Mouse (Mus musculus): ENCODE data around the gene Atp6v1e2. TPM values are rescaled to one million over a fixed set of nuclear protein-coding genes. Genes with fewer than 3 reads are reported as not detected.

Gene Atp6v1e2
- polyA plus RNA-seq, 2 experiments: not detected

- H3K9ac ChIP-seq (ENCODE audit: low read depth, low read length, severe bottlenecking): no peak overlapping the region
- H3K27ac ChIP-seq (replicated peaks; ENCODE audit: low read depth, low read length): no peak overlapping the region
- H3K4me1 ChIP-seq (ENCODE audit: control insufficient read depth, insufficient read depth, low read length): no peaks in the 10 kb centered on the region
- H3K36me3 ChIP-seq (ENCODE audit: control insufficient read depth, insufficient read depth, low read length): no peaks in the 10 kb centered on the region
- no peak overlapping the region for H3K4me2 ChIP-seq (replicated peaks; ENCODE audit: low read depth, low read length, severe bottlenecking)
- ATAC-seq (ENCODE audit: low FRiP score, low read depth) (no peak), DNase-seq (ENCODE audit: low spot score) (no peak)
- TF ChIP-seq POLR2A (IDR thresholded peaks at IDR 0.05; ENCODE audit: borderline replicate concordance, extremely low read depth, insufficient read depth, insufficient read length): no peak
- no peak overlapping the region for H3K4me3 ChIP-seq (replicated peaks; ENCODE audit: low read length)
- 69% methylated on average over 5 of the region's 5 CpGs for WGBS
- no peaks in the 10 kb centered on the region for H3K9me3 ChIP-seq (ENCODE audit: control insufficient read depth, low read length)
- H3K27me3 ChIP-seq (ENCODE audit: control insufficient read depth, insufficient read depth, low read length): no peaks in the 10 kb centered on the region
These were observed 36.4 kb downstream of the Atp6v1e2 start for GRCm38 (mm10) chr17:86911261-86911660.

DNA sequence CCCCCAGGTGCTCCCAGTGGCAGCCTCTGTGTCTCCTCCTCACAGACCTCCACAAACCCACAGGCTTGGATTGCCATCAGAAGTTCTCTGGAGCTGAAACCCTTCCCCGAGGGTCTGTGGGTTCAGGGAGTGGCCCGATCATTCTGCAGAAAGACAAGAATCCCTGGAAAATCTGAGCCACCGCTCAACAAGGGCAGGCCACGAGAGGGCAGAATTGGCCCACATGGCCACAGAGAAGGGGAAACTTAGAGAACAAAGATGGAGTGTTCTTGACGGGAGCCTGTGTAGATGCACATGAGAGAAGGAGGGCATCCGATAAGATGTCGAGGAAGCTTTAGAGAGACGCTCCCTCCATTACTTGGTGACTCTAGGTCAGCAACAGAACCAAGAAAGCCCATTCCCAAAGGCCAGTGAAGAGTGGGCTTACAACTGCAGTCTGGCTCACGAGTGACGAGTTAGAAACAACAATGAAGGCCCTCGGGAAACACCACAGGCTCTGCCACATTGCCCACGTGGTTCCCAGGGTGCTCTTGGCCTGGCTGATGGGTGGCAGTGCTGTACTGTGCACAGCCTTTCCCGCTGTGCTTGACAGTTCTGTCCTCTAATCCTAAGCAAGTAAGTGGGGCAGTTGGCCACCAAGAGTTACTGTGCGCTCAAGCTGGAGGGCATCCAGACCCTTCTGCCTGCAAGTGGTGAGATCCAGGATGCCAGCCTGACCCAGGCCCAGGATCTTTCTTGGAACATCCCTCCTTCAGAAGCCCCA lies 37.8 kb downstream of the Atp6v1e2 start:
- 69% methylated on average over 14 of the region's 14 CpGs for WGBS
- peaks cover 9% of the 10 kb centered on the region for H3K4me1 ChIP-seq (ENCODE audit: control insufficient read depth, insufficient read depth, low read length)
- DNase-seq (ENCODE audit: low spot score): peak; percentile 38

GRCm38 (mm10) chr17:86908316-86908715 lies 39.4 kb downstream of the Atp6v1e2 start:
- 67% methylated on average over 8 of the region's 8 CpGs for WGBS
- Histone ChIP-seq H3K4me1 (ENCODE audit: control insufficient read depth, insufficient read depth, low read length) (peaks cover 9% of the 10 kb centered on the region), H3K27me3 (ENCODE audit: control insufficient read depth, insufficient read depth, low read length) (no peaks in the 10 kb centered on the region), H3K4me2 (replicated peaks; ENCODE audit: low read depth, low read length, severe bottlenecking) (no peak overlapping the region), H3K27ac (replicated peaks; ENCODE audit: low read depth, low read length) (no peak overlapping the region), H3K4me3 (replicated peaks; ENCODE audit: low read length) (no peak overlapping the region), H3K9me3 (ENCODE audit: control insufficient read depth, low read length) (no peaks in the 10 kb centered on the region), H3K36me3 (ENCODE audit: control insufficient read depth, insufficient read depth, low read length) (no peaks in the 10 kb centered on the region), H3K9ac (ENCODE audit: low read depth, low read length, severe bottlenecking) (no peak overlapping the region)
- TF ChIP-seq POLR2A (IDR thresholded peaks at IDR 0.05; ENCODE audit: borderline replicate concordance, extremely low read depth, insufficient read depth, insufficient read length): no peak
- ATAC-seq (ENCODE audit: low FRiP score, low read depth): no peak
- no peak for DNase-seq (ENCODE audit: low spot score)

More for the DNA sequence above, 37.8 kb downstream of the Atp6v1e2 start:
- Histone ChIP-seq H3K27ac (replicated peaks; ENCODE audit: low read depth, low read length) (no peak overlapping the region), H3K4me2 (replicated peaks; ENCODE audit: low read depth, low read length, severe bottlenecking) (no peak overlapping the region), H3K36me3 (ENCODE audit: control insufficient read depth, insufficient read depth, low read length) (no peaks in the 10 kb centered on the region), H3K27me3 (ENCODE audit: control insufficient read depth, insufficient read depth, low read length) (no peaks in the 10 kb centered on the region), H3K9me3 (ENCODE audit: control insufficient read depth, low read length) (no peaks in the 10 kb centered on the region), H3K9ac (ENCODE audit: low read depth, low read length, severe bottlenecking) (no peak overlapping the region), H3K4me3 (replicated peaks; ENCODE audit: low read length) (no peak overlapping the region)
- ATAC-seq (ENCODE audit: low FRiP score, low read depth): no peak
- TF ChIP-seq POLR2A (IDR thresholded peaks at IDR 0.05; ENCODE audit: borderline replicate concordance, extremely low read depth, insufficient read depth, insufficient read length): no peak

GRCm38 (mm10) chr17:86907092-86907491 lies 40.6 kb downstream of the Atp6v1e2 start:
- Histone ChIP-seq H3K27me3 (ENCODE audit: control insufficient read depth, insufficient read depth, low read length) (no peaks in the 10 kb centered on the region), H3K4me1 (ENCODE audit: control insufficient read depth, insufficient read depth, low read length) (peaks cover 9% of the 10 kb centered on the region), H3K36me3 (ENCODE audit: control insufficient read depth, insufficient read depth, low read length) (no peaks in the 10 kb centered on the region), H3K4me2 (replicated peaks; ENCODE audit: low read depth, low read length, severe bottlenecking) (no peak overlapping the region), H3K4me3 (replicated peaks; ENCODE audit: low read length) (no peak overlapping the region), H3K9ac (ENCODE audit: low read depth, low read length, severe bottlenecking) (no peak overlapping the region), H3K9me3 (ENCODE audit: control insufficient read depth, low read length) (no peaks in the 10 kb centered on the region), H3K27ac (replicated peaks; ENCODE audit: low read depth, low read length) (no peak overlapping the region)
- 81% methylated on average over 3 of the region's 3 CpGs for WGBS
- no peak for ATAC-seq (ENCODE audit: low FRiP score, low read depth)
- no peak for TF ChIP-seq POLR2A (IDR thresholded peaks at IDR 0.05; ENCODE audit: borderline replicate concordance, extremely low read depth, insufficient read depth, insufficient read length)
- no peak for DNase-seq (ENCODE audit: low spot score)

DNA sequence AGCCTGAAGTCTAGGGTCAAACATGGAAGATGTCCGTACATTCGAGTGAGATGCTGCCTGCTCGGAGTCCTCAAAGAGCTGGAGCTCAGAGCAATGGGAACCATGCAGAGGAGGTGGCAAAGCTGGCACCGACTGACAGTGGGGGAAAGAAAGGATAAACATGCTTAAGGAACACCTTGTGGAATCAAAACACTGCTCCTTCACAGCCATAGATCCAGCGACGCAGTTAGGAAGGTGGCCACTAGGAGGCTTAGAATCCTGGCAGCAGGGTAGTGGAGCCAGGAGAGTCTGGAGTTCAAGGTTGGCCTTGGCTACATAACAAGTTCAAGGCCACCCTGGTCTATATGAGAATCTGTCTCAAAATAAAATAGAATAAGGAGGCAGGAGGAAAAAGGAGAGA lies 41.1 kb downstream of the Atp6v1e2 start:
- no peak overlapping the region for H3K9ac ChIP-seq (ENCODE audit: low read depth, low read length, severe bottlenecking)
- no peaks in the 10 kb centered on the region for H3K36me3 ChIP-seq (ENCODE audit: control insufficient read depth, insufficient read depth, low read length)
- no peak overlapping the region for H3K4me3 ChIP-seq (replicated peaks; ENCODE audit: low read length)
- TF ChIP-seq POLR2A (IDR thresholded peaks at IDR 0.05; ENCODE audit: borderline replicate concordance, extremely low read depth, insufficient read depth, insufficient read length): no peak
- 33% methylated on average over 6 of the region's 6 CpGs for WGBS
- no peak overlapping the region for H3K4me2 ChIP-seq (replicated peaks; ENCODE audit: low read depth, low read length, severe bottlenecking)
- H3K9me3 ChIP-seq (ENCODE audit: control insufficient read depth, low read length): no peaks in the 10 kb centered on the region
- ATAC-seq (ENCODE audit: low FRiP score, low read depth): no peak
- H3K4me1 ChIP-seq (ENCODE audit: control insufficient read depth, insufficient read depth, low read length): peaks cover 9% of the 10 kb centered on the region
- DNase-seq (ENCODE audit: low spot score): no peak
- no peaks in the 10 kb centered on the region for H3K27me3 ChIP-seq (ENCODE audit: control insufficient read depth, insufficient read depth, low read length)
- no peak overlapping the region for H3K27ac ChIP-seq (replicated peaks; ENCODE audit: low read depth, low read length)

Measured in limb, embryonic 14.5 days (tissue).